Mouse (Mus musculus): ENCODE measurements around the gene Mta2.

DNA sequence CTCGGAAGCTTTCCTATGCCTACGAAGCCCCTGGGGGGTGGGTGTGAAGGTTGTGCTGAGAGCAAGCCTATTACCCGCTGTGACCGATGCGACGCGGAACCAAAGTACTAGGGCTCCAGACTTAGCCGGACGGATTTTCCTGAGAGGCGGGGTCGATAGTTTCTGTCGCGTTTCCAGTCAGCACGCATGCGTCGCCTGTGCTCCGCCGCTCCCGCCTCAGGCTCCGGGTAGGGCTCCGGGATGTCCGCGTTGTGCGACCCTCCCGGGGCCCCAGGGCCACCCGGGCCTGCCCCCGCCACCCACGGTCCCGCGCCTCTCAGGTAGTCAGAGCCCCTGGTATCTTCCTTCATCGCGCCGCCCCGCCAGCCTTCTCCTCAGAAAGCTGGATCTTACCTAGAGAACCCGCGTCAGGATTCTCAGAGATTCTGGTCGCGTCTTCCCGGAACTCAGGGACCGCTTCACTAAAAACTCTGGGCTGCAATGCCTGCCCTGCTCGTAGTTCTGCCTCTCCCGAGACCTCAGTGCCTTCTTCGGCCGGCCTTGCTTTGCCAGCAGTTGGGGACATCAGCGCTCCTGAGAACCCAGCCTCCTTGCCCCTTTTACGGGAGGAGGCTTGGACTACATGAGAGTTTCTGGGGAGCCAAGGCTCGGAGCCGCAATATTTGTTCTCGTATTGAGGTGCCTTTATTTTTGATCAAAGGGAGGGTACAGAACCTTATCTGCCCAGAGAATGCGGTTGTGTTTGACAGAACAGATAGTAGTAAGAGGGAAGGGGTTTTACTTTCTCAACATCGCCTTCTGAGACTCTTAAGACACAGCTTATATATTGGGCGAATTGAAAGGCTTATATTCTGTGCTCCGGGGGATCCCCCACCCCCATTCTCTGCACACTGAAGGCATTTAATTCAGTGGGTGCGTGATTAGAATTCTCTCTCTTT, 48.6 kb upstream of the Mta2 start, which contains the start of gene Ints5:
- TF ChIP-seq POLR2A (IDR thresholded peaks at IDR 0.05; ENCODE audit: control insufficient read depth, low read depth, low read length) (peak; percentile 92), CTCF (IDR thresholded peaks at IDR 0.05; ENCODE audit: control insufficient read depth, insufficient read depth, insufficient replicate concordance, low read depth, low read length) (no peak)
